ENCODE assay signal across 18 mouse cellular contexts in the genomic region with DNA sequence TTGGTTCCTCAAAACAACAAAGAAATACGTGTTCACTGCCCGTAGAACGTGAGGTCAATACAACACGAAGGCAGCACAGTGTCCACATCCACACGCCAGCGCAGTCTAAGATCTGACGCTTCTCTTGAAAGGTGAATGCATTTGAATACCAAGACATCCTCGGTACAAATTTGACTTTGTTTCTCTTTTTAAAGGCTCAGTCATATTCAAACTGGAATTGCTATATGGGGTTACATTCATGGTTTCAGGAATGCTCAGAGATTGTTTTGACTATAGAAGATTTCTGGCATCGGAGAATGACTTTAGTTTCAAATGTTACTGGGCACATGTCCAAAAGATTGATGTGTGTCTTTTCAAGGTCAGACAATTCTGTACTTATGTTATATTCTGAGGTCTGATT.
"Had no signal": no experiment of that assay in that cellular context is flagged by ENCODE, and none has a peak within 500 bp of the region (broad histone marks: within the 10 kb centered on the region; RNA-seq: fewer than 3 reads in every experiment).

No protein-coding gene starts in this region.

- H3K36me3 ChIP-seq: kidney, embryonic 15.5 days; limb, embryonic 12.5 days; limb, embryonic 15.5 days; neural tube, embryonic 12.5 days; stomach, embryonic 15.5 days had no signal

- ATAC-seq: liver, postnatal 0 days had no signal

- DNase-seq: kidney, adult 8-10 months; kidney, postnatal 14 days; kidney, postnatal 4 days; liver, postnatal 0 days; lung, postnatal 14 days; lung, postnatal 4 days; retina, postnatal 1 day; right cerebral cortex, postnatal 25 days; spleen, adult 18-20 months; thymus, postnatal 25 days had no signal

- H3K27ac ChIP-seq: kidney, embryonic 15.5 days; limb, embryonic 12.5 days; limb, embryonic 15.5 days; liver, embryonic 14.5 days; neural tube, embryonic 12.5 days; stomach, embryonic 15.5 days had no signal

- H3K4me3 ChIP-seq: kidney, embryonic 15.5 days; limb, embryonic 12.5 days; limb, embryonic 15.5 days; neural tube, embryonic 12.5 days; stomach, embryonic 15.5 days had no signal

- H3K27me3 ChIP-seq: neural tube, embryonic 12.5 days; stomach, embryonic 15.5 days had no signal

- H3K9ac ChIP-seq: kidney, embryonic 15.5 days; limb, embryonic 12.5 days; limb, embryonic 15.5 days; liver, embryonic 14.5 days; liver, postnatal 0 days; neural tube, embryonic 12.5 days; stomach, embryonic 15.5 days had no signal

- H3K9me3 ChIP-seq: kidney, embryonic 15.5 days; limb, embryonic 12.5 days; limb, embryonic 15.5 days; neural tube, embryonic 12.5 days; stomach, embryonic 15.5 days had no signal

- H3K4me2 ChIP-seq: kidney, embryonic 15.5 days; limb, embryonic 12.5 days; limb, embryonic 15.5 days; liver, embryonic 11.5 days; midbrain, embryonic 11.5 days; neural tube, embryonic 12.5 days; stomach, embryonic 15.5 days had no signal

- H3K4me1 ChIP-seq: stomach, embryonic 15.5 days had no signal
